Mouse (Mus musculus): ENCODE results near the gene Mdfic. TPM values are rescaled to one million over a fixed set of nuclear protein-coding genes. Genes with fewer than 3 reads are reported as not detected.

The Mdfic gene
- total RNA-seq, 2 experiments from 2014 or later: 2.8 to 4.6 TPM

DNA sequence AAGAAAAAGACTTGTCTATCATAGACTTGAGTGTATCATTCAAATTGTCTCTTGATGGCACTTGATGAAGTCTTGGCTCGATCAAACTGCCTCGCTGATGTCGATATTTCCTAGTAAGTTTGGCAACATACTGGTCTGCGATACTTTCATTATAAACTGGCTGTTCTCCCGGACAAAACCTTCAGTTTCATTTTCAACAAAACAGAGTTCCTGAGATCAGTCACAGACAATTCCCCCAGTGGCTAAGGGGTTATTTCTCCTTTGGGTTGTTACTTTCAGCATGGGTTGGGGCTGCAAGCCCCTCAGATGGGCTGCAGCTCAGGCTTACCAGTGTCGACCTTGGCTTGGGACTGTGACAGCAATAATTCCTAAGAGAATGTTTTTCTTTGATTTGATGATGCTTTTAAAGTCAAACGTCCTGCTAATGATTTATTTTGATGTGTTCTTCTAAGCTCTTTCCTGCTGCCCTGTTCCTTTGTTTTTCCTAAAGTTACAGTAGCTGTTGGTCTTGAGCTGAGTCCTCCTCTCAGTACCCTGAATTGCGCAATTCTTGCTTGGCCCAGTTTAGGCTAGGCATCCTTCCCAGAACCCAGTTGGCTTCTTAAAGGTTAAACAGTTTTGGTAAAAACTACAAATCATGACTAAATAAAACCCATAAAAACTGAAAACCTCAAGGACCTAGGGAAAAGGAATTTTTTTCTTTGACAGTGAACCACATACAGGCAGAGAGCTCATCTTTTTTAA, 73.3 kb downstream of the Mdfic start:
- DNase-seq: no peak

DNA sequence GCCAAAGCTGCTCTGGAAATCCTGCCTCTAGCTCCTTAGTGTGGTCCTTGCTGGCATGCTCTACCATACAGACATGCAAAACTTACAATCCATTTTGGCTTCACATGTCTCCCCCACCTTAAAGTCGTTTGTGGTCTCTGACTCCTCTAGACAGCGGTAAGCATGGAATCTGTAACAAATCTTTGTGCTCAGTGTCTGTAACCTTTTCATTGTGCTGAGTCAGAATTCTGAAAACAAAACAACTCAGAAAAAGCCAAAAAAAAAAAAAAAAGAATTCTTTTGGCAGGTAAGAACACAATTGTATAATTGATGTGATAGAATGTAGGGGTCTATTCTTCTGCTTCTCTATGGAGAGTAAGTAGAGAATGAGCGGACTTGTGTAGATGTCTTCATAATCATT, 74.3 kb downstream of the Mdfic start:
- no peak for DNase-seq

DNA sequence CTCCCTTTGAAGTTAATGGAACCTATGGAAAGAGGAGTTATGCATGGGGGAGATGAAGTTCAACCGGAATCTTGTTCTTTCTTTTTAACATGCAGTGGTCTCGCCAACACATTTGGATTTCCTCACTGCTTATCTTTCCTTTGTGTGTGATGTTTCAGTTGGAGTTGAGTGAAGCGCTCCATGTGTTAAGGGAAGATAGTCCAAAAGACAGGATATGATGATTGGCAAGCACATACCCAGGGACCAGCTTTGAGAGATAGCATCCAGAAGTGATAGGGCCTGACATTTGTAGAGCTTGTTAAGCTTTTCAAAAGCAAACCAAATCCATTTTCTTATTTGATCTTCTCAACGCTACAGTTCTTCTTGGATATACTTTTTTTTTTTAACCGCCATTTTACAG, 86.9 kb downstream of the Mdfic start:
- DNase-seq: no peak

DNA sequence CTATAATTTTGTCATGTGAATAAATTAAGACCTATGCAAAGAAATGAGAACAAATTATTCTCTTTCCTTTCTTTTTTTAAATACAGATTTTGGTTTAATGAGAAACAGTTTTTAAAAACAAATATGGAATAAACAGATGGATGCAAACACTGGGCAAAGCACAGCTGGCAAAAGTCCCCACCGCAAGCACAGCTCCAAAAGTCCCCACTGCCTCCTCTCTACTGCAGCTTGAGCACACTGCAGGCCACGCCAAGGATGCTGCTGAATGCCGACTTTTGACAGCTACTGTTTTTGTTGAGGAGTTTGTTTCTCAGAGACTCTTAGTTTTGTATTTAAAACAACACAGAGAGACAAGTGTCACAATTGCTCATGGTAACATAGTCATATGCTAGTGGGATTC, 104.8 kb downstream of the Mdfic start:
- no peak for DNase-seq

DNA sequence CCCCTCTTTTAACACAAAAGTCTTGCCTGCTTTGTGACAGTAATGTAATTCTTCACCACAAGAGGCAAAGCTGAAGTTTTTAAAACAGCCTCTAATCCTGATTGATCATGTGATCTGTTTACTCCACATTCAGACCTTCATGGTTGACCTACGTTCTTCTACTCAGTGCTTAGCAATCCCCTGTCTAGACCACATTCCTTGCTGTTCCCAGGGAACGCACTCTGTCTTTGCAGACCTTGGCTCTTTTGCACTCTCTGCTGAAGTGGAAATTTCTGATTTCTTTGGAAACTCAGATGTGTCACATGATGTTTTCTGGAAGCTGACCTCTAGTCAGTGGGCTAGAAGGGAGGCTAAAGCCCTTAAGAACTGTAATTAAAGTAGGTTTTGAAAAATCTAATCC, 109.4 kb downstream of the Mdfic start:
- DNase-seq: no peak

DNA sequence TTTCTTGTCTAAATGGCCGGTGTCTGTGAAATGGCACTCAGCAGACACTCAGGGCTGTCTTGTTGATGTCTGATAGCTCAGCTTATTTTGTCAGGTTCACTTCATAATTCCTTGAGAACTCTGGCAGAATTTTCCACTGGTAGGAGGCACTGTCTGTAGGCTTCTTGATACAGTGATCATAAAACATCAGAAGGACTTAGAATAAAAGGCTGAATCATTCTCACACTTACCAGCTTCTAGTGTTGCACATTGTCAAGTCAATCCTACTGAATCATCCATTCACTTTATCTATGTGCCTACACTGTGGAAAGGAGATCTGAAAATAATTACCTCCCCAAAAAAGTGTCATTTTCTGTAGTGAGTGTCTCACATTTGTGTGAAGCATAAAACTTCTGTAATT, 110.2 kb downstream of the Mdfic start:
- no peak for DNase-seq

DNA sequence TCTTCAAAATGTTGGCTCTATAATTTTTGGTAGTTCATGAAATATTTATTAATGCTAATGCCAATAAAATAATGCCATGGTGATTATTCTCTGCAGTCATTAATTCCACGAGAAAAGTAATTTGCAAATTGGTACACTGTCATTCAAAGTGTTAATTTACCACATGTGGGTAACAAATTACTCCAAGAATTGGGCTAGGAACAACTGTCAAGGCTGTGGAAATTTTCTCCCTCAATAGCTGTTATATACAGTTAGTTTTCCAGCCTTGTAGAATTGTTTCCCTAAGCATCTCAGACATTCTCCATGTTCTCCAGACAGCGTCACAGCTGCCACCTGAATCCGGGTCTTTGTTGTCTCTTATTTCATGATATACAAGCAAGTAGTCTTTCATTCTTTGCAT, 117.2 kb downstream of the Mdfic start:
- DNase-seq: no peak

DNA sequence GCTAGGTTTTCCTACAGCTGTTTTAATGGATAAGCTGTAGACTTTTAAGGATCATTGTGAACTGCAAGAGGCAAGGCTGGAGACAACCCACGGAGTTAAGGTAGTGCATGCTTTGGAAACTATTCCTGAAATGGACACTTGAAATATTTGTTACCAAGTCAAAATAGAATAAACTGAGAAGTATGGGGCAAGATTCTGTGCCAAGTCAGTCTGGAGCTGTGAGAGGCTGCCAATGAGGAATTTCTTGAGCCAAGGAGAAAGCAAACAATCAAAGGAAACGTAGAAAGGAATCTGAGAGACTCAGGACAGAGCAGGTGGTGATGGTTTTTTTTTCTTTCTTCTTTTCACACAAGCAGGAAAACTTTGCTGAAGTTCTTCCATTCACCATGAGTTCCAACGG, 119.4 kb downstream of the Mdfic start:
- DNase-seq: no peak

DNA sequence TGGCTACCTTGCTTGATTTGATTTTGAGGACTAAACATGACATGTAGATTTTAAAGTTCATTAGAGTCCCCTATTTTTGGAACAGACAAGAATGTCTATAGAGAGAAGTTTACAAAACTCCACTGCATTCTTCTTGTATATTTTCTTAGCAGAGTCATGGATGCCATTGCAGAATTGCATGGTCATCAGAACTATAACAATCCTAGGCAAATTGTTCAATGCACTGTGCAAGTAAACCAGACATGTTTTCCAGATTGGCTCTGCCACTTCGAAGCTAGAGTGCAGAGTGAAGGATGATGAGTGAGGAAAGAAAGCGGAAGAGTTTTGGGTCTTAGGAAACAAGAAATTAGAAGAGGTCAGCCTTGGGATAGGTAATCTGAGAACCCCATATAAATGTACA, 120.0 kb downstream of the Mdfic start:
- DNase-seq: no peak

DNA sequence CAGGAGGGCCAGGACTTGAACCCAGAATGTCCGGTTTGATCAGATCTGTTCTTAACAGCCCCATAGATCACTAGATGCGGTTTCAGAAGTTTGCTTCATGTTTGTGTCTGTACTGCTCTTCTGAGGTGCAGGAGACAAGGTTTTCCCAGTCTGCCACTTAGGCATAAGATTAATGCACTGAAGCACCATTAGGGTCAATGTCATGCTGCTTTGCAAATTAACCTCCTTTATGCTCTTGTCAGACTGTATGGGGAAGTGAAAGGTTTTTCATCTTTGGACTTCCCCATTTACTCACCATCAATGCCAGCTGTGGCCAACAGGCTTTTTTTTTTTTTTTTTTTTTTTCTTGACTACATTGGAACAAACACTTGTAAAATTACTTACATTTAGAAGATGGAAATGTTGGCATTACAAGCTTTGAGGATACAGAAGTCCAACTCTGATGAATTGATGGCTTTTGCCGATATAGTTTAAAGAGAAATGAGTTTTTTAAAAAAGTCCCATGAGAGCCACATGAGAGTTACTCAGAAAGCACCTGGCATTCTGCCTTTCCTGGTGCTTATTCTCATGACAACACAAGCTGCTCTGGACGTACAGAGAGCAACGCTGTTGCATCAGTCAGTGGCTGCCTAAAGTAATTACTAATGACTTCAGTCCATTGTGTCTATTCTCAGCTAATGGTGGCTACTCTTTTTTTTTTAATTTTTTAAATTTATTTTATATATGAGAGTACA, 121.2 kb downstream of the Mdfic start:
- no peak for DNase-seq

DNA sequence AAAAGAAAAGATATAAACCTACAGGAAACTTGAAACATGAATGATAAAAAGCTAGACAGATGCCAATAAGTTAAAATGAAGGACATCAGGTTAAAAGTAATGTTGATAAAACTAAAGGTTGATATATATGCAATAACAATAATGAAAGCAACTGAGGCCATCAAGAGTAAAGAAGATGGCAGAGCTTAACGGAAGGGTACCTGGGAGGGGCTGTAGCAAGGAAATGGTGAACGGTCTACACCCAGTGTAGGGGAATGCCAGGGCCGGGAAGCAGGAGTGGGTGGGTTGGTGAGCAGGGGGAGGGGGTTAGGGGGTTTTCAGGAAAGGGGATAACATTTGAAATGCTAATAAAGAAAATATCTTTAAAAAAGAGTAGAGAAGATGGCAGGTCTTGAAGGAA, 122.8 kb downstream of the Mdfic start:
- DNase-seq: no peak

DNA sequence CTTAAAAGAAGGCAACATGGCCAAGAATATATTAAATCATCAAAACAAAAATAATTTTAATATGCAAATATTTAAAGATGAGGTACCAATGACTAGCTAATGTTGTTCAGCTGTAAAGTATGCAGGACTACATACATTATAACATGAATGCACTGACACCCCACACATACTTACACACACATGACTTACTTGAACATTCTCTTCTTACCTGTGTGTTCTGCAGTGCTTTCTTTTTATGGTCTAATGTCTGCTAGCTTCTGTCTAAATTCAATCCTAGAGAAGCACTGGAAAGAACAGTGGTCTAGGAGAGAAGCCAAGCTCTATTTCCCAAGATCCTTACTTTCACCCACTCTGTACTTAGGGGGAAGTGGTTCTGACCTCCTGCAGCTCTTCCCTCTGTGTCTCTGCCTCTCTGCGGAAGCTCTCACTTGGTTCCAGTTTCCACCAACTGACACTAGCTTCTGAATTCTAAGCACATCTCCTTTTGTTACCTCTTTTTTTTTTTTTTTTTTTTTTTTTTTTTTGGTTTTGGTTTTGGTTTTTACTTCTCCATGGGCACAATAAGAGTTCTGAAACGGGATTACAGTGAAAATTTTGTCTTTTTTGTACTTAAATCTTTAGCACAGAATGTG, 125.4 kb downstream of the Mdfic start:
- no peak for DNase-seq
